Mouse (Mus musculus): ENCODE measurements around the gene Cacna1h.

Gene Cacna1h

GRCm38 (mm10) chr17:25406011-25406441 lies 27.6 kb downstream of the Cacna1h start:
- no peak for DNase-seq

GRCm38 (mm10) chr17:25405224-25405895 lies 28.2 kb downstream of the Cacna1h start:
- no peak for DNase-seq

GRCm38 (mm10) chr17:25404190-25404589 lies 29.4 kb downstream of the Cacna1h start:
- DNase-seq = no peak

- peak; percentile 25 to 53 for DNase-seq
Observed at GRCm38 (mm10) chr17:25402224-25402623, 31.4 kb downstream of the Cacna1h start.

GRCm38 (mm10) chr17:25401491-25401890 lies 32.1 kb downstream of the Cacna1h start:
- DNase-seq = no peak

- DNase-seq = peak; percentile 58 to 64
Observed at GRCm38 (mm10) chr17:25400443-25400842, 33.1 kb downstream of the Cacna1h start.

GRCm38 (mm10) chr17:25398520-25398838 lies 35.1 kb downstream of the Cacna1h start:
- no peak for DNase-seq

- peak; percentile 77 to 87 for DNase-seq
Observed at GRCm38 (mm10) chr17:25397804-25398519, 35.6 kb downstream of the Cacna1h start.

- no peak for DNase-seq
Observed at GRCm38 (mm10) chr17:25394526-25394925, 39.1 kb downstream of the Cacna1h start.

GRCm38 (mm10) chr17:25374011-25374410 lies 59.6 kb downstream of the Cacna1h start:
- DNase-seq = no peak

GRCm38 (mm10) chr17:25372491-25372890 lies 61.1 kb downstream of the Cacna1h start:
- DNase-seq = no peak

GRCm38 (mm10) chr17:25368973-25369372 lies 64.6 kb downstream of the Cacna1h start, which contains the start of gene Tpsg1:
Tpsg1 (plus strand) TSS chr17:25369273.
- no peak for DNase-seq

- DNase-seq = no peak
Observed at GRCm38 (mm10) chr17:25366005-25366404, 67.6 kb downstream of the Cacna1h start, which contains the start of gene Tpsb2. Tpsb2 (plus strand) TSS chr17:25366305.

- peak; percentile 53 to 60 for DNase-seq
Observed at GRCm38 (mm10) chr17:25363726-25364125, 69.9 kb downstream of the Cacna1h start.

GRCm38 (mm10) chr17:25361291-25361690 lies 72.3 kb downstream of the Cacna1h start:
- no peak for DNase-seq

- DNase-seq = no peak
Observed at GRCm38 (mm10) chr17:25345462-25345861, 88.1 kb downstream of the Cacna1h start, which contains the start of gene Tpsab1. Tpsab1 (minus strand) TSS chr17:25345562.

- peak; percentile 21 to 65 for DNase-seq
Observed at GRCm38 (mm10) chr17:25341490-25341889, 92.1 kb downstream of the Cacna1h start.

- DNase-seq = no peak
Observed at GRCm38 (mm10) chr17:25340003-25340402, 93.6 kb downstream of the Cacna1h start.

GRCm38 (mm10) chr17:25338218-25338617 lies 95.4 kb downstream of the Cacna1h start:
- DNase-seq = peak; percentile 7 to 43

GRCm38 (mm10) chr17:25333943-25334342 lies 99.6 kb downstream of the Cacna1h start:
- peak; percentile 49 to 64 for DNase-seq

- DNase-seq = no peak
Observed at GRCm38 (mm10) chr17:25332321-25332720, 101.3 kb downstream of the Cacna1h start.

All from kidney, postnatal 25 days (tissue).